Mouse (Mus musculus) urinary bladder, postnatal 25 days (tissue): ENCODE data around the gene Ntn4.
"Not testable (repeated sequence)": the region's sequence is repeated elsewhere in the genome, so short reads cannot be mapped to it uniquely, and the experiment has no call there.

ENCODE experiments used
- DNase-seq: peaks from one replicate; pipeline ENCODE4 v3.0.0; 2022; ENCODE audit warnings: low spot score

Ntn4 gene

DNA sequence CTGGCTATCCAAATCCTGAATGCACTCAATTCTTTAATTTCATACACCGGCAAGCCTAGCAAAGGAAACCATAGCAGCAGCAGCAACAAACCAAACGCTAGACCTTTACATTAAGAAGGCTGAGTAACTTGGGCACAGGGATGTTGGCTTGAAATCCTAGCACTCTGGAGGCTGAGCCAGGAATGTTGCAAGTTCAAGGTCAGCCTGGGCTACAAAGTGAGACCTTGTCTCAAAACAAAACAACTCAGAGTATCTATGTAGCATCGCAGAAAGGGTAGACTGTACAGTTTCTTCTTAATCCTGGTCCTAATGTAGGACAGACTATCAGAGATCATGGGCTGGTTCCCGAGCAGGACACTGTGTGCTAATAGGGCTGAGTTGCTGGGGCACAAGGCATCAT, 43.4 kb downstream of the Ntn4 start:
- no peak for DNase-seq

DNA sequence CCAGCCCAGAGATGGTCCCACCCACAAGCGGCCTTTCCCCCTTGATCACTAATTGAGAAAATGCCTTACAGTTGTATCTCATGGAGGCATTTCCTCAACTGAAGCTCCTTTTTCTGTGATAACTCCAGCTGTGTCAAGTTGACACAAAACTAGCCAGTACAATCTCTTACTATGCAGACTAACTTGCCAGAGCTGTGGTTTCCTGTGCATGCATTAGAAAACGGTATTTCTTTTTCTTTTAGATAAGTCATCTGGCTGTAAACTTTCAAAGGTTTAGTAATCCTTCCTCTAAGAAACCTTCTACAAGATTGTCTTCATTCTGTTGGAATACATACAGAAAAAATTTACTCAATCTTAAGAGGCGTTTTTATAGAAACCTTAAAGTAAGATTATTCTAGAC, 44.9 kb downstream of the Ntn4 start:
- not testable (repeated sequence) for DNase-seq

DNA sequence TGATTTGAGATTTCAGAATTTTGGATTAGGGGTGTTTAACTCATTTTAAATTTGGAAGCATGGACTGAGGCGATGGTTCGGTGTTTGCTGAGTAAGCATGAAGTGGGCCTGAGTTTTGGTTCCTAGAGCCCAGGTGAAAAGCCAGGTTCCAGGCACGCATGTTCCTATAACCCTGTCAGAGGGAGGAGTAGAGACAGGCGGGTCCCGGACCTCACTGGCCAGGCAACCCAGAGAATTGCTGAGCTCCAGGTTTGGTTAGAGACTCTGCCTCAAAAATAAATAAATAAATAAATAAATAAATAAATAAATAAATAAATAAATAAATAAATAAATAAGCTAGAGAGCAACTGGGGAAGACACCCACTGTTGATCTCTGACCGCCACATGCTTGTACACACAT, 46.1 kb downstream of the Ntn4 start:
- DNase-seq, result no peak

DNA sequence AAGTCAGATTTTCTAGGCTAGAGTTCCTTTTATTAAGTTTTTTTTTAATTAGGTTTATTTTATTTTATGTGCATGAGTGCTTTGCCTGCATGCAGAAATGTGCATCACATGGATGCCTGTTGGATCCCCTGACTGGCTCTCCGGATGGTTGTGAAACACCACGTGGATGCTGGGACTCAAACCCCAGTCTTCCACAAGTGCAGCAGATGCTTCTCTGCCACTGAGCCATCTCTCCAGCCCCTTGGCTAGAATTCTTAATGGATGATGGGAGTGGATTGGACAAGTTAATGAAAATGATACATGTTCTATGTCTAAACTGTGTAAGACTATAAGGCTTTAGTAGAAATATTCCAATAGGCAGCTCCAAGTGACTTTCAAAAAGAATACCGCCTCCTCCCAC, 47.3 kb downstream of the Ntn4 start:
- no peak for DNase-seq

DNA sequence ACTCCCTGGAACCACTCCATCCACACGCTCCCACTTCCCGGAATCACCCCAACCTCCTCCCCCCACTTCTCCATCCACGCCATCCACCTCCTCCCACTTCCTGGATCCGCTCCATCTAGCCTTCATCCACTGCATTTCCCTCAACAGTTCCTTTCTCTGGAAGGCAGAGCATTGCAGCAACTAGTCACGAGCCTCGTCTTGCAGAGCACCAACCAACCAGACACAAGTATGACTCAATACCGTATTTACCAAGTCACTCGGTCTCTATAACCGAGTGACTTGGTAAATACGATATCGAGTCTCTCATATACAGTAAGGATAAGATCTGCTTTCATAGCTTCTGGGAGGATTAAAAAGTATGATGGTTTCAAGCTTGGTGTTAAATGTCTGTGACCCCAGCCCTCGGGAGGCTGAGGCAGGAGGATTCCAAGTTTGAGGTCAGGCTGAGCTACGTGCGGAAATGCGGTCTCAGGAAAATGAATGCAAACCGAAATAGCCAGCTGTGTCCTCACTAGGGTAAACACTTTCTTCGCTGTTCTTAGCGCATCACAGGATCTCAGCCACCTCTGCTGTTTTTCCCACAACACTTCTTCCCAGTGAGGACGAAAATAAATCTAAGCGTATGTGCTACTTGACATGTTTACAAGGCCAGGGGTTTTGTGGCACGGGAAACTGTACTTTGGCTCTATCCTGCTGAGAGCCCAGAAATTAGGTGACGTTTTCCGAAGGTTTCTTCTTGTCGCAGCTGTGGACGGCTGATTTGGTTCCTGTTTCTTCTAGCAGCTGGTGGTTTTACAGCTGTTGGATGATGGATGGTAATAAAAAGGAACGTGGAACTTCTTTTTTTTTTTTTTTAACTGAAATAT, 48.1 kb downstream of the Ntn4 start:
- no peak for DNase-seq

DNA sequence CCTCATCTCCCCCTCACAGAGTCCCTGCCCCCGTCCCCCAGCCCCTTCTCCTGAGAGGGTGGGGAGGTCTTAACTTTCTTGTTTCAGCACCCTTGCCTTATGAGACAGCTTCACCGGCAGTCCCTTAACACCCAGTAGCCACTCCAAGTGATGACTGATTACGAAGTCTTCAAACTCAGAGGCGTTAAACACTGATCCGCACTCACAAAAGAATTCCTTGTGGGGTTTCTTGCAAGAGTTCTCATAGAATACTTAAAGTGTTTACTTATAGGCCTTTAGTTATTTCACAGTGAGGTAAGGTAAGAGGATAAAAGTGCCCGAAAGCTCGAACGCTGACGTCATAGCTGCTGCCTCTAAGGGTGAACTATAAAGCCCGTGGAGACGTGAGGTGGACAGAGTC, 50.9 kb downstream of the Ntn4 start:
- no peak for DNase-seq

DNA sequence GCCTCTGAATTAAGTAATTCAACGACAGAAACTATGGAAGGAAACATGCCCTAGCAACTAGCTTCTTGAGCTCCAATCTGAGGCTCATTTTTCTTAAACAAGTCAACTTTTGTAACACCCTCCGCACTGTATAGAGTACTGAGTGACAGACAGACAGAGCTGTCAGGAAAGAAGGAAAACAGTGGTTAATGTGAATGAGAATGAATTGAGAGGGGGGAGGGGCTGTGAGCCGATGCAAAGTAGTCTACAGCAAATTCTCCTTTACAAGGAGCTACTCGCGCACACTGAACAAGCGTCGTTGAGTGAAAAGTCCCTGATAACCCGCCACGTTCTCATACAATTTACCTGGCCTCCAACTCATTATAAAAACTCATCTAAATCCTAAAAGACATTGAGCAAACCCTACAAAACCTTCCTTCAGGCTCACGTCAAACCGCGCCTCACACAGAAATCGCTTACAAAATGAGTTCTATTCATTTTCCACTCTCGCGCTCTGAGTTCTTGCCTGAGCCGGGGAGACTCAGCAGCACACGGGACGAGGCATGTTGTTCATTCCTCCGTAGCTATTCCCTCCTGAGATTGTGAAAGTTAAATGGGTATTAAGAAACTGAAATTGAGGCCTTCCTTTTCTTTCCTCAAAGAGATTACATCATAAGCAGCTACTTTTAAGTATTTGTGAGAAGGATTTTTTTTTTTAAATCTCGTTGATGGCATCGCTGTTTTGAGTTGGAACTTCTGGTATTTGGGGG, 54.7 kb downstream of the Ntn4 start:
- DNase-seq, result no peak

DNA sequence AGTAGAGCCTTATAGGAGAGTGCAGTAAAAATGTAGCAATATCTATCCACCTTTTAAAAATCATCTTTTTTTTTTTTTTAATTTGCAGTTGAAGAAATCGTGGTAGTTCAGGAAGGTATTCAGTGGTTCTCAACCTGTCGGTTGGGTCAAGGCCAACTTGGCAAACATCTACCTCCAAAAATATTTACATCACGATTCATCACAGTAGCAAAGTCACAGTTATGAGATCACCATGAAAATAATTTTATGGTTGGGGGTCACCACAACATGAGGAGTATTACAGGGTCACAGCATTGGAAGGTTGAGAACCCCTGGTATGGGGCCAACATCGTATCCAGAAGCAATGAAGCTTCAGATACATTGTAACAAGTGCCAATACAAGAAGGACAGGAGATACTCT, 55.5 kb downstream of the Ntn4 start:
- DNase-seq, result no peak

DNA sequence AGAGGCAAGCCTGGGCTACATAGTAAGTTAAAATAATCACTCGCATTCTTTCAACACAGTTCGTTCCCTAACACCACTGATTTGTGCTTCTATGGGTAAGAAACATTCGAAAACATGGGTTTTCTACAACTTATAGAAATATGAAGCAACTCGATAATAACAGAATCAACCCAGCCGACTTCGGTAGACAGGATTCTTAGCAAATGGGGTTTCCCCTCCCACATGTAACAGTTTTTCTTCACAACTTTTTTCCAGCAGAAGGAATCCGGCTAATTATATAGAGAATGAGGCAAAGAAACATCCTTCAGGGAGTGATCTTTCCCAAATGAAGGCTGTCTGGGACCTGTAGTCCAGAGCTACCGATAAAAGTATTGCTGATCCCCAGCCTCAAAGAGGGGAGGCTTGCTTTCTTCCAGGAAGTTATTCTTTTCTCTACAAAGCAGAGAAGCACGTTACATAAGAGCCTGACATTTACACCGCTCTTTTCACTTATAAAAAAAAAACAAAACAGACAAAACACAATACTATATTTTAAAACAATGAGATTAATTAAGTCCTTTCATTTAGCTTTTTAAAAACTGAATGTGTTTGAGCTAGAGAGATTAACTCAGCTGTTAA, 57.5 kb downstream of the Ntn4 start:
- no peak for DNase-seq

DNA sequence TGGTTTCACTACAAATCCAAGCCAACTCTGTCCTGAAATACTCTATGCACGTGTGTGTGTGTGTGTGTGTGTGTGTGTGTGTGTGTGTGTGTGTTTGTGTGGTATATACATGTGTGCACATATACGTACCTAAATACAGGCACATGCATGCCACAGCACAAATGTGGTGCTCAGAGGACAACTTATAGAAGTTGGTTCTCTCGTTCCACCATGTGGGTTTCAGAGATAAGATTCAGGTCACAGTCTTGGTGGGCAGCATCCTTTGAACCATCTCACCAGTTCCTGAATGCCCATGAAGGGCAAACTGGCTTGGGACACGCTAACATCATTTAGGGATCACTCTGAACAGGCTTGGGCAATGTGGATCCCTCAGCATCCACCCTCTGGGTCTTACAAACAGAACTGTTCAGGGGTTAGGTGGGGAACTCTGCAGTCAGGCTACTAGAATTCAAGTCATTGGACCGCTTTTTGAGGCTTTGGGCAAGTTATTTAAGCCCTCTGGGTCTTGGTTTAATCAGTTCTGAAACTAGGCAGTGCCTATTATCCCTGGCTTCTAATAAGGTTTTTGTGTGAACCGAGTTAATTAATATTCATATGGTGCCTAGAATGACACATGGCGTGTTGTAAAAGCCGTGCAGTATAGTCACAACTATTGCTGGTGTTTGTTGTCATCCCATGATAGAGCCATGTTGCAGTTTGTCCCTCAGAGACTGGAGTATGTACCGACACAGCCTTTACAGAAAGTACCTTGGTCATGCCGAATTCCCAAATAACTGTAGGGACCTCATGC, 59.4 kb downstream of the Ntn4 start:
- DNase-seq, result no peak

DNA sequence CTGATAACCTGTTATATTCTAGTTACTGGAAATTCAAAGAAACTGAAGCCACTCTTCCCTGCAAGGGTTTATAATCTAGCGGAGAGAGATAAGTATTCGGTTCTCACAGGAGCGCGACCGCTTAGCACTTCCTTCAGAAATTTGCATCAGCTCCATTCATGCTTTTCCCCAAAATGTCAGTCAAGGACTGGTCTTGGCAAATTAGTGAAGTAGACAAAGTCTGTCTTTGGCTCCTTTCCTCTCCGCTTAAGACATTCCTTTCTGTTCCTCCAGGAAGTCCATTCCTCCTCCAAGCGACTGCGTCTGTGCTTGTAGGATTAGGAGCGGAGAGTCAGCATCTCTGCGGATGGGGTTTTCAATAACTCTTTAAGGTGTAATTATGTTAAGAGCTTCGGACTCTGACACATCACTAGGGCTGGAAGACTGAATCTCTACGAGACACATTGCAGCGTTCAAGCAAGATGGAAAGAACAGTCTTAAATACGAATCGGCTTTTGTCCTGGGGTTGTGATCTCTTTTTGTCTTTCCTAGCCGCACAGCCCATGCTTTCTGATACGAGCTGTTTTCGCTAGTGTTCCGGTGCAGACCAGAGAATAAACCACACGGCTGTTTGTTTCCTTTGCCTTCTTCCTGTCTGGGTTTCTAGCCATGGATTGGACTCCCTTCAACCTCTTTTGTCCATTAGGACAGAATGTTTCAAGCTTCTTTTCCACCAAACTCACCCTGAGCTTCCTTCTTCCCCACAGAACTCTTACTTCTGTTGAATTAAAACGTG, 60.3 kb downstream of the Ntn4 start:
- no peak for DNase-seq

DNA sequence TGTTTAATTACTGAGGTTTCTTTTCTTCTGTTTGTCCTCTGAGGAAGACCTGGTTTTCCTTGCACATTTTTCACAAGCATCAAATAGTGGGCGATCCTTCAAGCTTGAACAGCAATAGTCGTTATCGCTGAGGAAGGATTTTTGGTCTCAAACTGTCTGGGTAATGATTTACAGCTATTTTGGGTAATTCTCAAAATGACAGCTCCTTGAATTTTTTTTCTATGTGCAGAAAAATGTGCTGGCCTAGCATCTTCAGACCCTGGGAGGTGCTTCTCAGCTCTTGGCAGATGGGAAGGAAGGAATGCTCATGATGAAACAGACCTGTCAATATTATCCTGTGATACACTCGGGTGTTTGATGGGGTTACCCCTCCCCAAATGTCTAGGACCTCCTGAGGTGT, 63.5 kb downstream of the Ntn4 start:
- DNase-seq, result no peak

DNA sequence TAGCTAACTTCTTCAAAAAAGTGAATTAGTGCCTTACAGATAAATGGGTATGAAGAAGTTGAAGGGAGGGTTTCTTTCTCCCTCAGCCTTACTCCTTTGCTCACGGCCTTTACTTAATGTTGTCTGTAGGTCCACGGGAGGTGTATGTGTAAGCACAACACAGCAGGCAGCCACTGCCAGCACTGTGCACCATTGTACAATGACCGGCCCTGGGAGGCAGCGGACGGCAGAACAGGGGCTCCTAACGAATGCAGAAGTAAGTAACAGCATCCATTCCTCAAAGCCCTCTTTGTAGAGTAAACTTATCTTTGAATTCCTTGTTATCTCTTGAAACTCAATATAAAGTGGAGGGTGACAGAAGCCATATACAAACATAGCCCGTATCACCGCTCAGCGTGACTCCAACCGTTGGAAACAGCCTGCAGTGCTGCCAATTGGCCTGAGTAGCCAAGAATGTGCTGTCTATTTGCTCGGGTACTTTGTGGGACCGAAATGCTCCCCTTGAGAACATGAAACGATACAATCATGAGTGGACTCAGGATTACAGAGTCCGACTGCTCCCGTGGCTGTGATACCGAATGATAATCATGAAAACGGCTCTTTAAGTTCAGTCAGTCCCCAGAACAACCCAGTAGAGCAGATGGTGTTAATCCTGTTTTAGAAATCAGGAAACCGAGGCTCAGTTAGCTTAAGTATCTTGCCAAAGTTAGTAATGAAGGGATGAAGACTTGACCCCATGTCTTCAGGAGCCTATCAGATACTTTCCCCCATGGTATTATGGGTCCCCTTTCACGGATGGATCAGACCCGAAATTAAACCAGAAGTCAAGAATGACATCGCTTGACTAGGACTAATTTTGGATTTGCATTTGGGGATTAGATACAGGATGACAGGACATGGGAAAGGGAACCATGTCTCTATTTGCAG, 66.9 kb downstream of the Ntn4 start:
- no peak for DNase-seq

DNA sequence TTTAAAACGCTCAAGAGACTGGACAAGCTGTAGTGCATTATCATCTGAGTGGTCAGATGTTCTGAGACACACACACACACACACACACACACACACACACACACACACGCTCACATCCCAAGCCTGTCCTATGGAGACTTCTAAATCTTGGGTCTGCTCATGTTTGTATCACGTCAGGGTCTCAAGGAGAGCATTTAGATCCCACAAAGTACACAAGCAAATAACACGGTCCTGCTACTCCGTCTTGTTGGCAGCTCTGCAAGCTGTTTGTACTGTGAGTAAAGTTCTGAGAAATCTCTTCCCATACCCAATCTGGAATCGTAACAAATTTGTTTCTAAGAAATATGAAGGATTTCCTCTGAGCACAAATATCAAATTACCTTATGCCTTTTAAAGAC, 67.6 kb downstream of the Ntn4 start:
- DNase-seq, result no peak

DNA sequence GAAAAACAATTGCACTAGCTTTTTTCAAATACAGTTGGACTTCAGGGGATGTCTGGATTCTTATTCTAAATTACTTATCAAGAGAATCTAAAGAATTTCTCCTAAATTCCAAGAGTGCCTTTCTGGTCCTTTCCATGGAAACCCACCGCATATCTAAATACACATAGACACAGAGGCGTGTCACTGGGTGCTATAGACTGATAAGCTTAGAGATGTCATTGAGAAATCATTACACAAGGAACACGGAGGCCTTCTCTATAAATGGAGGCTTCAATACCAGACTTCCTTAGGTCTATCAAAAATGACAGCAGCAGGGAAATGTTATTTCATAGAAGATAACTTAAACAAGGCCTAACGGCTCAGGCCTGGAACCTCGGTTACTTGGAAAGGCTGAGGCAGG, 68.0 kb downstream of the Ntn4 start:
- no peak for DNase-seq

DNA sequence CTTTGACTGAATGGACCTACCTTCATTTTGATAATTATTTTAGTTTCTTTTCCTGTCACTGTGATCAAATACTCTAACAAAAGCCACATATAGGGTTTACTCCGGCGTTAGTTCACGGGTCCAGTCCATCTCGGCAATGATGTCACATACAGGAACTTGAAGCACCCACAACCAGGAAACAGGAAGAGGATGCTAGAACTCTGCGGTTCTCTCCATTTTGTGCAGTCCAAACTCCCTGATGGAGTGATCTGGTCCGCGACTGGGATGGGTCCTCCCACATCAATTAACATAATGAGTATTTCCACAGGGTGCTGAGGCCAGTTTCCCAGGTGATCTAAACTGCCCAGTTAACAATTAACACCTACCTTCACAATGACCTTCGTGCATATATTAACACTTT, 69.1 kb downstream of the Ntn4 start:
- DNase-seq, result no peak

DNA sequence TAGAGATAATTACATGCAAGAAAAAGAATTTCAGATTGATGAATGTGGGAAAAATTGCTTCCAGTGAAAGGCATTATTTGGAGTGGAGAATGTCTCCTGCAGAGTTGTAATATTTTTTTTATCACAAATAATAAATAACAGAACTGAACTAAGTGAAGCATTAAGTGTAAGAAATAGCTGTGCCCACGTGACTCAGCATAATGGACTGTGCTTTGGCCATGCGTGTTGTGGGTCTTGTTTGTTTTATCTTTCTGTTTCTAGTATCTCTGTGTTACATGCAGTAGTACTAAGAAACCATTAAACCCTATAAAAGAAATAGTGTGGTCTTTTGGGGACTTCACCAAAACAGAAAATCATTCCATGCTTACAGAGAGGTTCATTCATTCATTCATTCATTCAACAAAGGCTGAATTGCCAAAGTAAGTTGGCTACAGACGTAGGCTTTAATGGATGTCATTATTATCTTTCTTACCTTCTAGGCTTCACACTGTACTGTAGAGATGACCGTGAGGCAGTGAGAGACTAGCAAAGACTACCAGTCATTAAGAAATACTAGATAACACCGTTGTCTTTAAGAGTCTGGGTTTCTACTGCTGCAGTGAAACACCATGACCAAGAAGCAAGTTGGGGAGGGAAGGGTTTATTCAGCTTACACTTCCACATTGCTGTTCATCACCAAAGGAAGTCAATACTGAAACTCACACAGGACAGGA, 81.3 kb downstream of the Ntn4 start:
- no peak for DNase-seq

DNA sequence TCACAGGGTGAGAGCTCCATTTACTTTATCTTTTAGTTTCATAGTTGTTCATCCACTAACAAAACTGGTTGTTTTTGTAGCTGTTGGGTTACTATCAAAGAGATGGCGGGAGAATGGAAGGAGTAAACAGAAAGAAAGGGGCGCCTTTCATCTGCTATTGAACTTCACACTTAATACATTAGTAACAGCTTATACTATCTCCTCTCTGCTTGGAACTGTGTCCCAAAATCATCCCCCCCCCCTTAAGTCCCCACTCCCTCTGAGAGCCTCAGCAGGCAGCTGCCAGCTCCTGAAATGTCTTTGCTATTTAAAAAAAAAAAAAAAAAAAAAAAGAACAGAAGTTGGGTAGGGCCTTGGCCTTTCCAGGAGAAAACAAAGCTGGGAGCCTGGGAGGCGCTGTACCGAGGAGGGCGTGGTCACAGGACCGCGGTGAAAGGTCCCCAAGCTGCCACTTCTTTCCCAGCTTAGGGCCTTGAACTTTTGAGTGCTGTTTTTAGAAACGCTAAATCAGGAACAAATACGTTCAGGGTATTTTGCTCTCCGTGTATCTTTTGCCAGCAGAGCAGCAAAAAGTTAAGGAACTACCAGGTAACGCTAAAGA, 83.6 kb downstream of the Ntn4 start:
- DNase-seq, result no peak

DNA sequence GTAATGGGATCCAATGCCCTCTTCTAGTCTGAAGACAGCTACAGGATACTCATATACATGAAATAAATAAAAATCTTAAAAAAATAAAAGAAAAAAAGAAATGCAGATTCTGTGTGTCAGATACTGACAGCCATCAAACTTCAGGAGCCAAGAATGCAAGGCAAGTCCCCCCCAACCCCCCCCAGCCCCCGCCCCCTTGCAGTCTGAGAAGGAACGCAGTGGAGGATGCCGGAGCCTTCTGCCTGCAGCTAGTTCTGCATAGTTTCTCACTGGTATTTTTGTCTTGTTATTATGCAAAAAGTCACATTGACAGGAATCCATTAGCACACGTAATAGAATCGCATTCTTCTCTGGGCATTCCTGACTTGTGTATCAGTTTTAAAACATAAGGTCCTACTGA, 87.7 kb downstream of the Ntn4 start:
- no peak for DNase-seq
